Mouse (Mus musculus) ES-E14 (cell line): ENCODE data around the gene Ddx20. TPM values are rescaled to one million over a fixed set of nuclear protein-coding genes. Genes with fewer than 3 reads are reported as not detected.

Experiments used
- DNase-seq: peaks from one replicate; pipeline ENCODE4 v3.0.0-alpha.2; 2013; ENCODE audit warnings: low read depth, low spot score
- H3K27ac ChIP-seq: 2 replicates; pipeline ENCODE4 v1.5.1; 2012; ENCODE audit warnings: low read depth, mild to moderate bottlenecking, low read length, moderate library complexity, mixed read lengths; ENCODE audit not compliant: poor library complexity, insufficient read depth, severe bottlenecking
- H3K36me3 ChIP-seq: 2 replicates; pipeline ENCODE4 v1.6.1; 2012; ENCODE audit warnings: mild to moderate bottlenecking, low read length, moderate library complexity, mixed read lengths; ENCODE audit not compliant: control insufficient read depth, poor library complexity, insufficient read depth, severe bottlenecking
- H3K4me1 ChIP-seq, 2 experiments: fragments of 150-350 bp in 1 of 2; sonication (generic) in 1 of 2; 2 replicates each; pipeline ENCODE4 v1.6.1; 2012; ENCODE audit warnings: low read length in 2 of 2, mild to moderate bottlenecking in 1 of 2, mixed read lengths in 1 of 2; ENCODE audit not compliant: control insufficient read depth in 2 of 2, insufficient read depth in 2 of 2, poor library complexity in 1 of 2
- H3K4me3 ChIP-seq, 2 experiments: fragments of 150-350 bp in 1 of 2; sonication (generic) in 1 of 2; 2 replicates each; pipeline ENCODE4 v1.5.1; 2012; ENCODE audit warnings: low read length in 2 of 2, low read depth in 1 of 2, mild to moderate bottlenecking in 1 of 2, mixed read lengths in 1 of 2; ENCODE audit not compliant: insufficient read depth in 1 of 2, poor library complexity in 1 of 2, severe bottlenecking in 1 of 2
- H3K9ac ChIP-seq: 2 replicates; pipeline ENCODE4 v1.6.1; 2012; ENCODE audit warnings: low read depth, mild to moderate bottlenecking, low read length, mixed read lengths; ENCODE audit not compliant: poor library complexity, insufficient read depth, severe bottlenecking
- H3K9me3 ChIP-seq: fragments of 150-350 bp; sonication (generic); 2 replicates; pipeline ENCODE4 v1.6.1; 2012; ENCODE audit warnings: low read depth, mild to moderate bottlenecking, low read length; ENCODE audit not compliant: control insufficient read depth, insufficient read depth
- CHD2 ChIP-seq: IDR thresholded peaks from 2 replicates; pipeline ENCODE4 v1.6.1; 2014; ENCODE audit warnings: mild to moderate bottlenecking, low read depth, low read length, inconsistent platforms
- HCFC1 ChIP-seq: IDR thresholded peaks from 2 replicates; pipeline ENCODE4 v1.6.1; 2012; ENCODE audit warnings: low read length, inconsistent platforms, borderline replicate concordance; ENCODE audit not compliant: insufficient read depth
- MAFK ChIP-seq: IDR thresholded peaks from 2 replicates; pipeline ENCODE4 v1.6.1; 2014; ENCODE audit warnings: mild to moderate bottlenecking, low read depth, low read length, inconsistent platforms; ENCODE audit not compliant: insufficient read depth
- ZC3H11A ChIP-seq: IDR thresholded peaks from 2 replicates; pipeline ENCODE4 v1.6.1; 2012; ENCODE audit warnings: low read depth, mild to moderate bottlenecking, inconsistent platforms, low read length, borderline replicate concordance
- ZNF384 ChIP-seq: IDR thresholded peaks from 2 replicates; pipeline ENCODE4 v1.6.1; 2012; ENCODE audit warnings: low read depth, low read length, inconsistent platforms
- in situ Hi-C, 2 experiments: fragments of 600-800 bp; cut with MboI; formaldehyde crosslinking; loops; one replicate each; pipeline ENCODE4 v1.15.1; 2025; ENCODE audit warnings: low sequenced_read_pairs in 2 of 2, inconsistent platforms in 1 of 2; ENCODE audit not compliant: unreplicated experiment in 2 of 2
- total RNA-seq: library from RNA; depleted of rRNA; stranded (reverse); fragments of 300-350 nt; gene quantifications from 2 replicates; pipeline ENCODE4 v1.2.3, GENCODE M21; 2012

The Ddx20 gene
- total RNA-seq, 1 experiment = 46.7 TPM

DNA sequence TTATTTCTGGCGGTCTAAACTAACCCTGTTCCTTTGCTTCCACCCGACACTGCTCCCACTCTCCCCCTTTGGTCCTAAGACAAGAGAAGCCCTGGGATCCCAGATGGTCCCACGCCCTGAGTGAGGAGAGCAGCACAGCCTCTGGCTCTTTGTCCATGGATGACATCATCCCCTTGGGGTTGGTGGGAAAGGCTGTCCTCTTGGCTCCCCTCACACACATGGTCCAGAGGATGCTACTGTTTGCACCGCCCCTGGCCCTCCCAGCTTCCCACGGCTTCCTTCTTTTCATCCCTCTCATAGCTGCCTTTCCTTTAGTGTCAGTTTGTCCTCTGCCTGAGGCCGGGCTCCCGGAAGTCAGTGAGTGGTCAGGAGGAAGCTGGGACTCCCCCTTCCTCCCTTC lies 24.4 kb upstream of the Ddx20 start:
- H3K27ac ChIP-seq = no peak overlapping the region
- H3K9ac ChIP-seq = no peak overlapping the region
- no peak overlapping the region for H3K4me3 ChIP-seq
- DNase-seq = no peak
- TF ChIP-seq MAFK (no peak), HCFC1 (no peak), ZNF384 (no peak), ZC3H11A (no peak), CHD2 (no peak)
- in situ Hi-C loops = no loop called here
- no peaks in the 10 kb centered on the region for H3K9me3 ChIP-seq
- H3K36me3 ChIP-seq = peaks cover 2% of the 10 kb centered on the region
- peaks cover 0 to 2% of the 10 kb centered on the region in 2 experiments; a peak in 1 of 4 replicates for H3K4me1 ChIP-seq

DNA sequence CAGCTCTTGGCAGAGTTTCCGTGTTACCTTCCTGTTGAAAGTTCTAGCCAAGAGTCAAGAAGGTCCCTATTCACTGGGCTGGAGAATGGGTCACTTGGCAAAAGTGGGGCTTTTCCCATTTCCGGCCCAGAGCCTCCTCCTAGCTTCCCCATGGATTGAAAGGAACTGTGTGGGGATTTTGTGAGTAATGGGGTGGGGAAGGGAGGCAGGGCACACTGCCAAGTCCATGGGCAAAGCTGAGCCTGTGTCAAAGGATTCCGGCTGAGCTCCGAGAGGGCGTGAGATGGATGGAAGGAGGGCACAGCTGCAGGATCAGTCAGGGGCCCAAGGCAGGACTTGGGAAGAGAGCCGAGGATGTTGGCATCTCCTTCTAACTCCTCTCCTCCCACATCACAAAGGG lies 22.9 kb upstream of the Ddx20 start:
- TF ChIP-seq HCFC1 (no peak), ZNF384 (no peak), ZC3H11A (no peak), MAFK (no peak), CHD2 (no peak)
- H3K9ac ChIP-seq = no peak overlapping the region
- no peak for DNase-seq
- H3K9me3 ChIP-seq = no peaks in the 10 kb centered on the region
- no peak overlapping the region for H3K4me3 ChIP-seq
- H3K4me1 ChIP-seq = no peaks in the 10 kb centered on the region
- H3K27ac ChIP-seq = no peak overlapping the region
- H3K36me3 ChIP-seq = no peaks in the 10 kb centered on the region; the same call in none of the 2 replicates
- in situ Hi-C loops = no loop called here

DNA sequence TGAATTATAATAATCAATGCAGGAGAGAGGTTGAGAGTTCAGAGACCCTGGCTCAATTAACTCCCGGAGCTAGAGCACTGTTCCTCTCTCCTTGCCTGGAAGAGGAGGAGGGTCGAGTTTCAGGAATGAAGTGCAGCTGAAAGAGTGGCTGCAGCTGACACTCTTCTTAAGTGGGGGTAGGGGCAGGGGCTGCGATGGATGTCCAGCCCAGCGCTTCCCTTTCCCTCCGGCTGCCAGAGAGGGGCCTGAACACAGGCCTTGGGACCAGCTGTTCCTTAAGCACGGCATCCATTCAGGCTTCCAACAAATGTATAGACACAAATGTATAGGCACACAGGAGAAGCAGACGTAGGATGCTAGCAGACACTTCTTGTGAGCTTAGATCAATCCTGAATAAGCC lies 20.2 kb upstream of the Ddx20 start:
- H3K9me3 ChIP-seq = no peaks in the 10 kb centered on the region
- H3K4me3 ChIP-seq = no peak overlapping the region
- H3K36me3 ChIP-seq = no peaks in the 10 kb centered on the region; the same call in none of the 2 replicates
- no peak for DNase-seq
- no peak overlapping the region for H3K27ac ChIP-seq
- TF ChIP-seq ZC3H11A = no peak
- no peak for TF ChIP-seq ZNF384
- no peak for TF ChIP-seq HCFC1
- TF ChIP-seq MAFK = no peak
- no peak for TF ChIP-seq CHD2
- no peaks in the 10 kb centered on the region for H3K4me1 ChIP-seq
- no peak overlapping the region for H3K9ac ChIP-seq
- in situ Hi-C loops = no loop called here

DNA sequence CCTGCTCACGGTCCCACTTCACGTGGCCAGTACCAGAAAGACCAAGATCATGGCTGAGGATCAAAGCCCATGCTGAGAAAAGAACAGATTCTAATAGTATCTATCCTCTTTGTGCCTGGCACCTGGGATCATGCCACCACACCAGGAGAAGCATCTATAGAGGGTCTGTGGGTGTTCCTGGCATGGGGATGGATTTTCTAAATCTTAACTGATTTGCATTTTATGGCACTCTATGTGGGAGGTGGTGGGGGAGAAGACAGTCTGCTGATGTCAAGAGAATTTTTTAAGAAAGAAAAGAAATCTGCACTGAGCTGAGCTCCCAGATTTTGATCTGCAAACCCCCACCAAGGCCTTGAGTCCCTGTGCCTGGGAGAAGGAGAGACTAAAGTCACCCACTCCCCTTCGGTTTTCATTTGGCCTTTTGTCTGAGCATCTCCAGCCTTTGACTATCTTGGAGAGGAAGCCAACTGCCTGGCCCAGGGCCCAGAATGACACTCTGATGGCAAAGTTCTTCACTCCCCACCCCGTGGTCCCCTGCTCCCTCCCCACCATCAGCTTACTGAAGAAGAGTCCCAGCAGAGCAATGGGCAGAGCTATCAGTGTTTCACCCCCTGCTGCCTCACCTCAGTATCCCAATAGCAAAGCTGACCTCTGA lies 19.1 kb upstream of the Ddx20 start:
- Histone ChIP-seq H3K36me3 (no peaks in the 10 kb centered on the region; the same call in none of the 2 replicates), H3K9me3 (no peaks in the 10 kb centered on the region), H3K4me3 (no peak overlapping the region), H3K4me1 (no peaks in the 10 kb centered on the region), H3K27ac (no peak overlapping the region), H3K9ac (no peak overlapping the region)
- in situ Hi-C loops = no loop called here
- no peak for DNase-seq
- TF ChIP-seq ZC3H11A (no peak), MAFK (no peak), CHD2 (no peak), ZNF384 (no peak), HCFC1 (no peak)

DNA sequence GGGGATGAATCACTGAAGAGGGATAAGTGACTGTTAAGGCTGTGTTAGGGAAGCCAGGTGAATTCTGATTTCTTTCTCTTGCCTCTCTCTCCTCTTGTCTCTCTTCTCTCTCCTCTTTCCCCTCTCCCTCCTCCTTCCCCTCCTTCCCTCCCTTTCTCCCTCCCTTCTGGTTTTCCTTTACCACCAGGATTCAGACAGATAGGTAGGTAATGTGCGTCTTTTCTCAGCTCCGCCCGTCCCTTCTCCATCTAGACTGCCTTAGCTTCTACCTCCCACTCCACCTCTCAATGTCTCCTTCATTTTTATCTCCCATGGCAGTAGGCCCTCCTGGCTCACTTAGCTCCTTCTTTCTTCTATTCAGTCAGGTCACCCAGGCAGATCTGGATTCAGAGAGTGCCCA lies 18.2 kb upstream of the Ddx20 start:
- in situ Hi-C loops = no loop called here
- DNase-seq = no peak
- Histone ChIP-seq H3K27ac (no peak overlapping the region), H3K36me3 (no peaks in the 10 kb centered on the region; the same call in 1 of the 2 replicates), H3K9me3 (no peaks in the 10 kb centered on the region), H3K9ac (peak overlapping the region; percentile 78), H3K4me1 (no peaks in the 10 kb centered on the region), H3K4me3 (peak overlapping the region; percentile 77 to 81)
- no peak for TF ChIP-seq ZNF384
- TF ChIP-seq MAFK = no peak
- TF ChIP-seq ZC3H11A = no peak
- TF ChIP-seq CHD2 = no peak
- TF ChIP-seq HCFC1 = no peak
